ENCODE assay signal across 21 mouse cellular contexts in the genomic region with DNA sequence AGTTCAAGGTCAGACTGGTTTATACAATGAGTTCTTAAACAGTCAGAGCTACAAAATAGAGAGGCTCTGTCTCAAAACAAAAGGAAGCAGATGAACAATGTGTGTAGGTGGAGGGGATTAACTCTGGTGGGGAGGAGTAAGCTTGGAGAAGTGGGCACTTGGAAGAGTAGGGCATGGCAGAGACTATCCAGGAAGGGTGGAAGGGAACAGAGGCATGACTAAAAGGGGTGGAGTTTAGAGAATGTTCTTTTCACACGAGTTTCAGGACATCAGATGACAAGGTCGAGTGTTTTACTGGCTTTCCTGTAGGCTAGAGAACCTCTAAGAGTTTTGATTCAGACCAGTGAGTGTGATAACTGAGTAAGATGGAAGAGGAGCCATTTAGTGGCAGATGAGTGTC. TPM values are rescaled to one million over a fixed set of nuclear protein-coding genes. Genes with fewer than 3 reads are reported as not detected.
DNase-seq lines count a peak whose midpoint lies in the region; ATAC-seq and TF ChIP-seq lines count a peak whose summit lies in the region.
"Had no signal": no experiment of that assay in that cellular context is flagged by ENCODE, and none has a peak within 500 bp of the region (broad histone marks: within the 10 kb centered on the region; RNA-seq: fewer than 3 reads in every experiment).

No protein-coding gene starts in this region.

- H3K9ac ChIP-seq in lung, embryonic 14.5 days = no peak overlapping the region
- H3K9ac ChIP-seq: embryonic facial prominence, embryonic 12.5 days; forebrain, postnatal 0 days; intestine, embryonic 15.5 days; liver, embryonic 15.5 days had no signal

- DNase-seq in kidney, adult 2 months = peak; percentile 60
- DNase-seq in kidney, adult 11 months = no peak
- peak; percentile 26 for DNase-seq in lung, embryonic 14.5 days
- DNase-seq in lung, adult 2 months = no peak
- peak; percentile 44 for DNase-seq in R1 (ENCODE audit: low read depth, low spot score)
- DNase-seq in lung, postnatal 36 days = peak; percentile 38
- no peak for DNase-seq in cerebellum, adult 8-10 months
- DNase-seq: cerebellum, adult 18-20 months; cerebellum, postnatal 25 days; forebrain, postnatal 0 days; liver; thymus, postnatal 25 days had no signal

- peaks cover 20% of the 10 kb centered on the region for H3K4me1 ChIP-seq in kidney, adult 2 months (ENCODE audit: control insufficient read depth, insufficient read depth, low read length)
- no peaks in the 10 kb centered on the region for H3K4me1 ChIP-seq in lung, embryonic 14.5 days (ENCODE audit: insufficient read depth)
- peaks cover 10% of the 10 kb centered on the region for H3K4me1 ChIP-seq in lung, adult 2 months (ENCODE audit: control insufficient read depth, insufficient read depth, low read length)
- H3K4me1 ChIP-seq: embryonic facial prominence, embryonic 12.5 days; heart, embryonic 10.5 days; intestine, embryonic 15.5 days; limb, embryonic 10.5 days had no signal

- no peak for TF ChIP-seq CTCF in kidney, adult 2 months (conservative IDR thresholded peaks at IDR 0.05; ENCODE audit: insufficient read depth, insufficient read length, low read depth, low read length)
- TF ChIP-seq CTCF in lung, embryonic 14.5 days (IDR thresholded peaks at IDR 0.05; ENCODE audit: low read depth) = no peak
- no peak for TF ChIP-seq CTCF in lung, adult 2 months (IDR thresholded peaks at IDR 0.05; ENCODE audit: insufficient read depth, low read length)

- WGBS in kidney, adult 2 months = 10% methylated on average over 2 of the region's 2 CpGs
- WGBS in lung, embryonic 14.5 days = 14% methylated on average over 2 of the region's 2 CpGs
- WGBS in lung, adult 2 months = 13% methylated on average over 2 of the region's 2 CpGs

- H3K9me3 ChIP-seq in lung, embryonic 14.5 days (ENCODE audit: low read depth, low read length) = no peaks in the 10 kb centered on the region
- H3K9me3 ChIP-seq: embryonic facial prominence, embryonic 12.5 days; heart, embryonic 10.5 days; hindbrain, embryonic 10.5 days; intestine, embryonic 15.5 days; limb, embryonic 10.5 days; liver, embryonic 15.5 days had no signal

- no peaks in the 10 kb centered on the region for H3K27me3 ChIP-seq in kidney, adult 2 months (replicated peaks; ENCODE audit: control insufficient read depth, insufficient read depth, low read length)
- no peaks in the 10 kb centered on the region for H3K27me3 ChIP-seq in lung, embryonic 14.5 days (ENCODE audit: insufficient read depth, low read length)
- H3K27me3 ChIP-seq: embryonic facial prominence, embryonic 12.5 days; intestine, embryonic 15.5 days; liver, embryonic 15.5 days had no signal

- H3K27ac ChIP-seq in kidney, adult 2 months (ENCODE audit: insufficient read depth, low read depth, low read length) = peak overlapping the region; percentile 31
- no peak overlapping the region for H3K27ac ChIP-seq in lung, embryonic 14.5 days (ENCODE audit: low read depth)
- H3K27ac ChIP-seq: embryonic facial prominence, embryonic 12.5 days; heart, embryonic 10.5 days; hindbrain, embryonic 10.5 days; intestine, embryonic 15.5 days; layer of hippocampus, adult 2 months; limb, embryonic 10.5 days; liver, embryonic 15.5 days had no signal

- ATAC-seq in lung, embryonic 14.5 days (ENCODE audit: insufficient read depth) = no peak
- ATAC-seq: forebrain, postnatal 0 days; hindbrain, embryonic 16.5 days; intestine, embryonic 15.5 days had no signal

- no peaks in the 10 kb centered on the region for H3K36me3 ChIP-seq in kidney, adult 2 months (ENCODE audit: control insufficient read depth, insufficient read depth, low read length)
- no peaks in the 10 kb centered on the region for H3K36me3 ChIP-seq in lung, embryonic 14.5 days (ENCODE audit: insufficient read depth)
- H3K36me3 ChIP-seq: embryonic facial prominence, embryonic 12.5 days; heart, embryonic 10.5 days; hindbrain, embryonic 10.5 days; intestine, embryonic 15.5 days; limb, embryonic 10.5 days; liver, embryonic 15.5 days had no signal

- no peak overlapping the region for H3K4me2 ChIP-seq in lung, embryonic 14.5 days
- H3K4me2 ChIP-seq: embryonic facial prominence, embryonic 12.5 days; intestine, embryonic 15.5 days; liver, embryonic 15.5 days; midbrain, embryonic 11.5 days had no signal

- H3K4me3 ChIP-seq in kidney, adult 2 months (ENCODE audit: insufficient read depth, low read depth, low read length) = no peak overlapping the region
- H3K4me3 ChIP-seq in lung, embryonic 14.5 days (ENCODE audit: low read depth, low read length) = no peak overlapping the region
- no peak overlapping the region for H3K4me3 ChIP-seq in lung, adult 2 months (replicated peaks; ENCODE audit: extremely low read depth, low read depth, low read length)
- H3K4me3 ChIP-seq: embryonic facial prominence, embryonic 12.5 days; heart, embryonic 10.5 days; hindbrain, embryonic 10.5 days; intestine, embryonic 15.5 days; layer of hippocampus, adult 2 months; limb, embryonic 10.5 days; liver, embryonic 15.5 days had no signal

- TF ChIP-seq POLR2A in kidney, adult 2 months (IDR thresholded peaks at IDR 0.05; ENCODE audit: low read depth, low read length) = no peak
- TF ChIP-seq POLR2A in lung, adult 2 months (IDR thresholded peaks at IDR 0.05; ENCODE audit: borderline replicate concordance, extremely low read depth, low read depth, low read length) = no peak

RNA-seq across cellular contexts. Expression of gene Fam117b, which starts 5.1 kb away (rescaled TPM):
- 11.5 and 11.9 TPM in 2 replicates for polyA plus RNA-seq in kidney, adult 2 months (2012; rRNA removed)
- 18.7 TPM in 2 replicates for polyA plus RNA-seq in lung, embryonic 14.5 days (2014; fragmentation: Nextera tagmentation; extraction: Ambion mirVana)
- polyA plus RNA-seq in lung, adult 2 months (2012; rRNA removed) = 18.8 and 28.6 TPM in 2 replicates

Comparison
In these comparisons a context has a peak if more than half of its experiments do, and no peak if none do; other contexts are left out.
1. DNase-seq: peak in kidney, adult 2 months (single experiment), lung, embryonic 14.5 days (single experiment), R1 (single experiment) and lung, postnatal 36 days (single experiment); none in kidney, adult 11 months (single experiment), lung, adult 2 months (single experiment) and cerebellum, adult 8-10 months (single experiment).